Mouse (Mus musculus) forebrain, embryonic 16.5 days (tissue): ENCODE measurements around the gene Gm49361. TPM values are rescaled to one million over a fixed set of nuclear protein-coding genes. Genes with fewer than 3 reads are reported as not detected.
"Not testable (repeated sequence)": the region's sequence is repeated elsewhere in the genome, so short reads cannot be mapped to it uniquely, and the experiment has no call there.

Experiments used
- ATAC-seq: fragments of 200-750 bp; cut with Nextera tagmentation; 2 replicates; pipeline ENCODE4 v1.8.0; 2017; ENCODE audit warnings: mild to moderate bottlenecking, moderate library complexity
- H3K27ac ChIP-seq: fragments of 300-500 bp; sonication (generic); 2 replicates; pipeline ENCODE4 v1.5.1; 2014; ENCODE audit warnings: low read length, control low read depth
- H3K27me3 ChIP-seq: fragments of 300-500 bp; sonication (generic); replicated peaks from 2 replicates; pipeline ENCODE4 v1.6.1; 2014; ENCODE audit warnings: low read length; ENCODE audit not compliant: control insufficient read depth, insufficient read depth
- H3K36me3 ChIP-seq: fragments of 300-500 bp; sonication (generic); 2 replicates; pipeline ENCODE4 v1.6.1; 2014; ENCODE audit not compliant: control insufficient read depth, insufficient read depth
- H3K4me1 ChIP-seq: fragments of 300-500 bp; sonication (generic); replicated peaks from 2 replicates; pipeline ENCODE4 v1.6.1; 2014; ENCODE audit warnings: low read length; ENCODE audit not compliant: control insufficient read depth, insufficient read depth
- H3K4me2 ChIP-seq: fragments of 300-500 bp; sonication (generic); 2 replicates; pipeline ENCODE4 v1.6.1; 2014; ENCODE audit warnings: mild to moderate bottlenecking, low read length, control low read depth
- H3K4me3 ChIP-seq: fragments of 300-500 bp; sonication (generic); replicated peaks from 2 replicates; pipeline ENCODE4 v1.5.1; 2014; ENCODE audit warnings: mild to moderate bottlenecking, low read length, control low read depth
- H3K9ac ChIP-seq: fragments of 300-500 bp; sonication (generic); replicated peaks from 2 replicates; pipeline ENCODE4 v1.6.1; 2014; ENCODE audit warnings: low read depth, low read length, control low read depth
- H3K9me3 ChIP-seq: fragments of 300-500 bp; sonication (generic); 2 replicates; pipeline ENCODE4 v1.6.1; 2016; ENCODE audit warnings: low read length; ENCODE audit not compliant: control insufficient read depth
- WGBS: fragments of 180-500 bp; shearing (Covaris S2); extraction: QIAGEN DNeasy Blood & Tissue Kit; methylation state at CpG from one replicate; pipeline ENCODE4 v1.1.7; 2014; 5-methylcytosine and 5-hydroxymethylcytosine counted together
- polyA plus RNA-seq: library from polyadenylated mRNA; unstranded; fragments of >200 nt; fragmentation: Nextera tagmentation; extraction: Ambion mirVana; gene quantifications from 2 replicates; pipeline ENCODE4 v1.2.1, GENCODE M21; 2015

The Gm49361 gene
- polyA plus RNA-seq, 1 experiment from 2014 or later, result not detected

- Histone ChIP-seq H3K27ac (no peak overlapping the region), H3K27me3 (no peaks in the 10 kb centered on the region), H3K36me3 (no peaks in the 10 kb centered on the region), H3K9ac (no peak overlapping the region), H3K9me3 (no peaks in the 10 kb centered on the region), H3K4me1 (peaks cover 14% of the 10 kb centered on the region), H3K4me2 (peak overlapping the region; percentile 98), H3K4me3 (no peak overlapping the region; the same call in 1 of the 2 replicates)
- WGBS, result 28% methylated on average over 1 of the region's 1 CpGs
- ATAC-seq, result no peak
These were observed 82.3 kb downstream of the Gm49361 start for GRCm38 (mm10) chr14:57663630-57664029.

- no peaks in the 10 kb centered on the region for H3K27me3 ChIP-seq
- H3K9ac ChIP-seq, result no peak overlapping the region
- no peak overlapping the region for H3K4me3 ChIP-seq
- H3K27ac ChIP-seq, result no peak overlapping the region
- H3K9me3 ChIP-seq, result no peaks in the 10 kb centered on the region
- no peaks in the 10 kb centered on the region for H3K4me1 ChIP-seq
- 98% methylated on average over 4 of the region's 4 CpGs for WGBS
- no peak overlapping the region for H3K4me2 ChIP-seq
- no peaks in the 10 kb centered on the region for H3K36me3 ChIP-seq
- ATAC-seq, result no peak
These were observed 87.6 kb downstream of the Gm49361 start for GRCm38 (mm10) chr14:57658301-57658700.

- no peaks in the 10 kb centered on the region for H3K4me1 ChIP-seq
- no peak overlapping the region for H3K4me3 ChIP-seq
These were observed 88.4 kb downstream of the Gm49361 start for GRCm38 (mm10) chr14:57657500-57657899.

GRCm38 (mm10) chr14:57656519-57656918, 89.4 kb downstream of the Gm49361 start:
- not testable (repeated sequence) for ATAC-seq

More at GRCm38 (mm10) chr14:57657500-57657899, 88.4 kb downstream of the Gm49361 start:
- no peak overlapping the region for H3K4me2 ChIP-seq
- H3K9ac ChIP-seq, result no peak overlapping the region
- no peaks in the 10 kb centered on the region for H3K9me3 ChIP-seq
- WGBS, result 99% methylated on average over 2 of the region's 2 CpGs
- no peaks in the 10 kb centered on the region for H3K36me3 ChIP-seq
- H3K27ac ChIP-seq, result no peak overlapping the region
- no peak for ATAC-seq
- H3K27me3 ChIP-seq, result no peaks in the 10 kb centered on the region

GRCm38 (mm10) chr14:57649501-57649900, 96.4 kb downstream of the Gm49361 start:
- no peak for ATAC-seq

More at GRCm38 (mm10) chr14:57656519-57656918, 89.4 kb downstream of the Gm49361 start:
- H3K27ac ChIP-seq, H3K4me2 ChIP-seq, H3K4me1 ChIP-seq, H3K9ac ChIP-seq, H3K36me3 ChIP-seq, H3K9me3 ChIP-seq, H3K27me3 ChIP-seq, H3K4me3 ChIP-seq: not testable (repeated sequence)
- 94% methylated on average over 3 of the region's 3 CpGs for WGBS

GRCm38 (mm10) chr14:57646155-57646554, 99.7 kb downstream of the Gm49361 start:
- H3K9me3 ChIP-seq, result no peaks in the 10 kb centered on the region
- H3K36me3 ChIP-seq, result 0 out of 2 replicates have a peak, but pooled peaks cover 2% of the 10 kb centered on the region
- H3K27ac ChIP-seq, result no peak overlapping the region
- H3K4me1 ChIP-seq, result no peaks in the 10 kb centered on the region
- no peak overlapping the region for H3K4me3 ChIP-seq
- 94% methylated on average over 4 of the region's 4 CpGs for WGBS
- no peak overlapping the region for H3K9ac ChIP-seq
- no peak for ATAC-seq
- no peak overlapping the region for H3K4me2 ChIP-seq
- H3K27me3 ChIP-seq, result no peaks in the 10 kb centered on the region

More at GRCm38 (mm10) chr14:57649501-57649900, 96.4 kb downstream of the Gm49361 start:
- H3K4me3 ChIP-seq, result no peak overlapping the region
- no peak overlapping the region for H3K4me2 ChIP-seq
- H3K27me3 ChIP-seq, result no peaks in the 10 kb centered on the region
- H3K36me3 ChIP-seq, result no peaks in the 10 kb centered on the region
- H3K27ac ChIP-seq, result no peak overlapping the region
- H3K4me1 ChIP-seq, result no peaks in the 10 kb centered on the region
- H3K9me3 ChIP-seq, result no peaks in the 10 kb centered on the region
- H3K9ac ChIP-seq, result no peak overlapping the region

- Histone ChIP-seq H3K9me3 (no peaks in the 10 kb centered on the region), H3K27me3 (no peaks in the 10 kb centered on the region), H3K4me1 (no peaks in the 10 kb centered on the region), H3K4me2 (no peak overlapping the region), H3K9ac (no peak overlapping the region), H3K27ac (no peak overlapping the region), H3K36me3 (0 out of 2 replicates have a peak, but pooled peaks cover 2% of the 10 kb centered on the region), H3K4me3 (no peak overlapping the region)
- ATAC-seq, result no peak
- 98% methylated on average over 3 of the region's 3 CpGs for WGBS
These were observed 106.8 kb downstream of the Gm49361 start for GRCm38 (mm10) chr14:57639153-57639552.

GRCm38 (mm10) chr14:57634141-57634540, 111.8 kb downstream of the Gm49361 start:
- Histone ChIP-seq H3K9ac (no peak overlapping the region), H3K27me3 (no peaks in the 10 kb centered on the region), H3K4me3 (no peak overlapping the region), H3K9me3 (no peaks in the 10 kb centered on the region), H3K4me2 (no peak overlapping the region), H3K36me3 (no peaks in the 10 kb centered on the region), H3K4me1 (no peaks in the 10 kb centered on the region), H3K27ac (no peak overlapping the region)
- no peak for ATAC-seq
- WGBS, result 56% methylated on average over 5 of the region's 5 CpGs

- Histone ChIP-seq H3K4me1 (no peaks in the 10 kb centered on the region), H3K27me3 (no peaks in the 10 kb centered on the region), H3K9me3 (no peaks in the 10 kb centered on the region), H3K4me2 (no peak overlapping the region), H3K36me3 (peaks cover 10% of the 10 kb centered on the region), H3K4me3 (no peak overlapping the region), H3K9ac (no peak overlapping the region), H3K27ac (no peak overlapping the region)
- WGBS, result 74% methylated on average over 4 of the region's 4 CpGs
- no peak for ATAC-seq
These were observed 116.3 kb downstream of the Gm49361 start for GRCm38 (mm10) chr14:57629595-57629994.

GRCm38 (mm10) chr14:57622934-57623333, 123.0 kb downstream of the Gm49361 start:
- 73% methylated on average over 3 of the region's 3 CpGs for WGBS
- no peak overlapping the region for H3K9ac ChIP-seq
- no peak overlapping the region for H3K4me3 ChIP-seq
- H3K4me2 ChIP-seq, result no peak overlapping the region
- no peak for ATAC-seq
- no peaks in the 10 kb centered on the region for H3K27me3 ChIP-seq
- no peaks in the 10 kb centered on the region for H3K9me3 ChIP-seq
- no peak overlapping the region for H3K27ac ChIP-seq
- peaks cover 3% of the 10 kb centered on the region for H3K4me1 ChIP-seq
- H3K36me3 ChIP-seq, result peaks cover 8% of the 10 kb centered on the region
